Mouse (Mus musculus) forebrain, postnatal 0 days (tissue): ENCODE results near the gene Sema4c. TPM values are rescaled to one million over a fixed set of nuclear protein-coding genes. Genes with fewer than 3 reads are reported as not detected.
A peak's percentile ranks its signal among the peaks of the same experiment; 100 is the strongest.

Experiments
- ATAC-seq: fragments of 200-750 bp; cut with Nextera tagmentation; 2 replicates; pipeline ENCODE4 v1.8.0; 2017; ENCODE audit warnings: mild to moderate bottlenecking, moderate library complexity
- DNase-seq: peaks from one replicate; pipeline ENCODE4 v3.0.0-alpha.2; 2015
- H3K27ac ChIP-seq: fragments of 300-500 bp; sonication (generic); 2 replicates; pipeline ENCODE4 v1.5.1; 2014; ENCODE audit warnings: low read depth, mild to moderate bottlenecking, antibody characterized with exemption, low read length, moderate library complexity, mixed read lengths
- H3K27me3 ChIP-seq: fragments of 300-500 bp; sonication (generic); 2 replicates; pipeline ENCODE4 v1.6.1; 2014; ENCODE audit warnings: mild to moderate bottlenecking, low read length, mixed read lengths; ENCODE audit not compliant: insufficient read depth
- H3K36me3 ChIP-seq: fragments of 300-500 bp; sonication (generic); 2 replicates; pipeline ENCODE4 v1.6.1; 2014; ENCODE audit warnings: mild to moderate bottlenecking, moderate library complexity; ENCODE audit not compliant: insufficient read depth
- H3K4me1 ChIP-seq: fragments of 300-500 bp; sonication (generic); 2 replicates; pipeline ENCODE4 v1.6.1; 2014; ENCODE audit warnings: antibody characterized with exemption; ENCODE audit not compliant: insufficient read depth
- H3K4me2 ChIP-seq: fragments of 300-500 bp; sonication (generic); 2 replicates; pipeline ENCODE4 v1.6.1; 2014; ENCODE audit warnings: low read depth, mild to moderate bottlenecking, moderate library complexity
- H3K4me3 ChIP-seq: fragments of 300-500 bp; sonication (generic); 2 replicates; pipeline ENCODE4 v1.5.1; 2014; ENCODE audit warnings: low read depth, low read length, mixed read lengths
- H3K9ac ChIP-seq: fragments of 300-500 bp; sonication (generic); 2 replicates; pipeline ENCODE4 v1.6.1; 2014; ENCODE audit warnings: mild to moderate bottlenecking
- H3K9me3 ChIP-seq: fragments of 300-500 bp; sonication (generic); 2 replicates; pipeline ENCODE4 v1.6.1; 2016; ENCODE audit warnings: low read length
- CTCF ChIP-seq: sonication (generic); IDR thresholded peaks from 2 replicates; pipeline ENCODE4 v1.5.1; 2016; ENCODE audit warnings: antibody characterized with exemption, control low read depth, low read depth
- WGBS: fragments of 180-500 bp; shearing (Covaris S2); extraction: QIAGEN DNeasy Blood & Tissue Kit; methylation state at CpG from one replicate; pipeline ENCODE4 v1.1.7; 2014; 5-methylcytosine and 5-hydroxymethylcytosine counted together
- polyA plus RNA-seq: library from polyadenylated mRNA; unstranded; fragments of >200 nt; fragmentation: Nextera tagmentation; extraction: Ambion mirVana; gene quantifications from 2 replicates; pipeline ENCODE4 v1.2.1, GENCODE M21; 2015
- total RNA-seq: library from RNA; depleted of rRNA; stranded (reverse); fragments of >200 nt; gene quantifications from 2 replicates; pipeline ENCODE4 v1.2.3, GENCODE M21; 2014

Sema4c gene
- total and polyA plus RNA-seq, 2 experiments from 2014 or later = 24.1 to 39.1 TPM

- 80% methylated on average over 6 of the region's 6 CpGs for WGBS
- TF ChIP-seq CTCF = no peak
- H3K27ac ChIP-seq = no peak overlapping the region
- H3K9me3 ChIP-seq = no peaks in the 10 kb centered on the region
- no peak overlapping the region for H3K9ac ChIP-seq
- no peaks in the 10 kb centered on the region for H3K36me3 ChIP-seq
- H3K4me3 ChIP-seq = no peak overlapping the region
- H3K4me1 ChIP-seq = no peaks in the 10 kb centered on the region
- H3K4me2 ChIP-seq = no peak overlapping the region
- ATAC-seq = no peak
- DNase-seq = no peak
- no peaks in the 10 kb centered on the region for H3K27me3 ChIP-seq
These were observed 6.0 kb upstream of the Sema4c start for GRCm38 (mm10) chr1:36564101-36564500.

GRCm38 (mm10) chr1:36563632-36564031 is 5.5 kb upstream of the Sema4c start:
- TF ChIP-seq CTCF = no peak
- Histone ChIP-seq H3K27me3 (no peaks in the 10 kb centered on the region), H3K4me2 (no peak overlapping the region), H3K4me1 (no peaks in the 10 kb centered on the region), H3K9me3 (no peaks in the 10 kb centered on the region), H3K4me3 (no peak overlapping the region), H3K27ac (no peak overlapping the region), H3K36me3 (no peaks in the 10 kb centered on the region), H3K9ac (no peak overlapping the region)
- DNase-seq (no peak), ATAC-seq (no peak)
- WGBS = 71% methylated on average over 4 of the region's 4 CpGs

- ATAC-seq (no peak), DNase-seq (no peak)
- no peaks in the 10 kb centered on the region for H3K4me1 ChIP-seq
- no peaks in the 10 kb centered on the region for H3K27me3 ChIP-seq
- no peaks in the 10 kb centered on the region for H3K36me3 ChIP-seq
- no peak for TF ChIP-seq CTCF
- no peak overlapping the region for H3K9ac ChIP-seq
- no peaks in the 10 kb centered on the region for H3K9me3 ChIP-seq
- no peak overlapping the region for H3K27ac ChIP-seq
- no peak overlapping the region for H3K4me3 ChIP-seq
- WGBS = 84% methylated on average over 2 of the region's 2 CpGs
- no peak overlapping the region for H3K4me2 ChIP-seq
These were observed 5.0 kb upstream of the Sema4c start for GRCm38 (mm10) chr1:36563197-36563596.

- no peaks in the 10 kb centered on the region for H3K27me3 ChIP-seq
- H3K4me2 ChIP-seq = no peak overlapping the region
- no peaks in the 10 kb centered on the region for H3K36me3 ChIP-seq
- no peak for TF ChIP-seq CTCF
- DNase-seq = no peak
- no peak for ATAC-seq
- no peak overlapping the region for H3K9ac ChIP-seq
- H3K4me1 ChIP-seq = no peaks in the 10 kb centered on the region
- H3K9me3 ChIP-seq = no peaks in the 10 kb centered on the region
- 77% methylated on average over 4 of the region's 4 CpGs for WGBS
- H3K4me3 ChIP-seq = no peak overlapping the region
- no peak overlapping the region for H3K27ac ChIP-seq
These were observed 4.2 kb upstream of the Sema4c start for GRCm38 (mm10) chr1:36562388-36562787.

GRCm38 (mm10) chr1:36560903-36561302 is 2.8 kb upstream of the Sema4c start:
- TF ChIP-seq CTCF = no peak
- Histone ChIP-seq H3K9me3 (no peaks in the 10 kb centered on the region), H3K27ac (no peak overlapping the region), H3K36me3 (no peaks in the 10 kb centered on the region), H3K9ac (no peak overlapping the region), H3K4me3 (no peak overlapping the region), H3K27me3 (no peaks in the 10 kb centered on the region), H3K4me2 (no peak overlapping the region), H3K4me1 (0 out of 2 replicates have a peak, but pooled peaks cover 2% of the 10 kb centered on the region)
- ATAC-seq (no peak), DNase-seq (no peak)
- WGBS = 68% methylated on average over 6 of the region's 6 CpGs

- ATAC-seq = no peak
- H3K9me3 ChIP-seq = no peaks in the 10 kb centered on the region
- 66% methylated on average over 5 of the region's 5 CpGs for WGBS
- no peak for DNase-seq
- no peak overlapping the region for H3K4me2 ChIP-seq
- H3K9ac ChIP-seq = no peak overlapping the region
- peaks cover 11% of the 10 kb centered on the region for H3K4me1 ChIP-seq
- H3K27ac ChIP-seq = no peak overlapping the region
- H3K4me3 ChIP-seq = no peak overlapping the region
- peaks cover 5% of the 10 kb centered on the region for H3K36me3 ChIP-seq
- no peaks in the 10 kb centered on the region for H3K27me3 ChIP-seq
- no peak for TF ChIP-seq CTCF
These were observed 1.7 kb upstream of the Sema4c start for GRCm38 (mm10) chr1:36559888-36560287.

GRCm38 (mm10) chr1:36559256-36559655 is 1.1 kb upstream of the Sema4c start:
- Histone ChIP-seq H3K4me2 (peak overlapping the region; percentile 96; the same call in 1 of the 2 replicates), H3K27ac (no peak overlapping the region), H3K9me3 (no peaks in the 10 kb centered on the region), H3K4me1 (peaks cover 12% of the 10 kb centered on the region), H3K4me3 (no peak overlapping the region), H3K27me3 (no peaks in the 10 kb centered on the region), H3K9ac (0 out of 2 replicates have a peak overlapping the region, but pooled peaks have one; percentile 14), H3K36me3 (peaks cover 11% of the 10 kb centered on the region)
- no peak for ATAC-seq
- 7% methylated on average over 4 of the region's 4 CpGs for WGBS
- no peak for DNase-seq
- TF ChIP-seq CTCF = no peak
